ENCODE assay signal across 23 mouse cellular contexts in the genomic region with DNA sequence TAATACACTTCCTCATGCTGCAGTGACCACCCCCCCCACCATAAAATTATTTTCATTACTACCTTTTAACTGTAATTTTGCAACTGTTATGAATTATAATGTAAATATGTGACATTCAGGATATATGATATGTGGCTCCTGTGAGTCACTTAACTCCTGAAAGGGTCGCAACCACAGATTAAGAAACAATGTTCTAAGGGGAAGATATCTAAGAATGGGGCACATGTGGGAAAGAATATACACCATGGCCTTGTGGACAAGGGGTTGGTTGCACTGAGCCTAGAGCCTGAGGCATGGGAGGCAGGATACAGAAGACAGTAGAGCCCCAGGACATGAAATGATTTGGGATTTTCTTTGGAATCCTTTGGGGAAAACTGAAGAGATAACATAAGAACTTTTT. TPM values are rescaled to one million over a fixed set of nuclear protein-coding genes. Genes with fewer than 3 reads are reported as not detected.
DNase-seq lines count a peak whose midpoint lies in the region; ATAC-seq and TF ChIP-seq lines count a peak whose summit lies in the region.
"Had no signal": no experiment of that assay in that cellular context is flagged by ENCODE, and none has a peak within 500 bp of the region (broad histone marks: within the 10 kb centered on the region; RNA-seq: fewer than 3 reads in every experiment).

No protein-coding gene starts in this region.

- H3K4me3 ChIP-seq in C2C12 (ENCODE audit: insufficient read depth, poor library complexity, severe bottlenecking) = no peak overlapping the region
- H3K4me3 ChIP-seq in forebrain, postnatal 0 days (ENCODE audit: low read depth, low read length) = no peak overlapping the region

- no peak overlapping the region for H3K27ac ChIP-seq in forebrain, postnatal 0 days (ENCODE audit: low read depth, low read length)

- H3K27me3 ChIP-seq in C2C12 (ENCODE audit: control insufficient read depth, insufficient read depth, insufficient read length) = no peaks in the 10 kb centered on the region
- no peaks in the 10 kb centered on the region for H3K27me3 ChIP-seq in forebrain, postnatal 0 days (ENCODE audit: insufficient read depth, low read length)
- H3K27me3 ChIP-seq: CH12.LX, Patski had no signal

- H3K9me3 ChIP-seq in forebrain, postnatal 0 days (ENCODE audit: low read length) = no peaks in the 10 kb centered on the region

- no peaks in the 10 kb centered on the region for H3K79me3 ChIP-seq in C2C12 (ENCODE audit: low read depth)

- peak; percentile 71 for DNase-seq in 3T3-L1 (ENCODE audit: low read depth, low spot score)
- DNase-seq in 416B (ENCODE audit: low read depth) = peak; percentile 80
- no peak for DNase-seq in adrenal gland, adult (ENCODE audit: inconsistent age in 2 of 2, low spot score in 1 of 2)
- no peak for DNase-seq in lung, postnatal 14 days
- no peak for DNase-seq in forebrain, postnatal 0 days
- DNase-seq in cerebellum, adult 18-20 months = no peak
- DNase-seq: adrenal gland, adult 2 months; adrenal gland, postnatal 25 days; B cell, adult 2 months; cerebellum, adult 11 months; cerebellum, adult 11-12 months; cerebellum, adult 2 months; cerebellum, adult 8-10 months; cerebellum, adult 9-10 months; cerebellum, adult 9-11 months had no signal

- H3K36me3 ChIP-seq in C2C12 (ENCODE audit: control insufficient read depth, insufficient read depth) = no peaks in the 10 kb centered on the region
- no peaks in the 10 kb centered on the region for H3K36me3 ChIP-seq in forebrain, postnatal 0 days (ENCODE audit: insufficient read depth)
- H3K36me3 ChIP-seq: G1E had no signal

- H3ac ChIP-seq in C2C12 (ENCODE audit: control insufficient read depth, insufficient read length, low read depth) = no peak overlapping the region

- H3K4me1 ChIP-seq in forebrain, postnatal 0 days (ENCODE audit: insufficient read depth) = no peaks in the 10 kb centered on the region

- no peak for TF ChIP-seq CTCF in C2C12 (IDR thresholded peaks at IDR 0.05; ENCODE audit: control insufficient read depth, insufficient read depth, insufficient read length)
- no peak for TF ChIP-seq CTCF in forebrain, postnatal 0 days (IDR thresholded peaks at IDR 0.05; ENCODE audit: low read depth)

- peak; percentile 24 for ATAC-seq in granulocyte monocyte progenitor cell, adult 5-6 weeks (replicated peaks; ENCODE audit: poor library complexity, severe bottlenecking)
- ATAC-seq in forebrain, postnatal 0 days = no peak
- ATAC-seq: activated CD4-positive, CD25-positive, alpha-beta regulatory T cell, adult 4 months; CD4-positive, CD25-positive, alpha-beta regulatory T cell, adult 4 months had no signal

- no peaks in the 10 kb centered on the region for H3K79me2 ChIP-seq in C2C12 (ENCODE audit: control insufficient read depth, insufficient read depth)

- WGBS in forebrain, postnatal 0 days = 92% methylated on average over 1 of the region's 1 CpGs

- no peak overlapping the region for H3K9ac ChIP-seq in forebrain, postnatal 0 days

- H3K4me2 ChIP-seq in forebrain, postnatal 0 days (ENCODE audit: low read depth) = no peak overlapping the region

TF ChIP-seq in C2C12, 6 proteins besides CTCF, POLR2A, EP300 and RAD21:
- TF ChIP-seq MYOD1 (IDR thresholded peaks at IDR 0.05; ENCODE audit: control insufficient read depth, insufficient read length, low read depth) (no peak), CEBPB (IDR thresholded peaks at IDR 0.05; ENCODE audit: low read depth) (peak; percentile 34)
TF ChIP-seq in C2C12: peak in this region for 1.

RNA-seq across cellular contexts. Expression of gene Cd93, which starts 2.3 kb away (rescaled TPM):
- polyA plus RNA-seq in C2C12 (2012; fragmentation: generic; extraction: Trizol) = 0.07 TPM
- total RNA-seq in granulocyte monocyte progenitor cell, adult 5-6 weeks (2014; fragmentation: Nextera tagmentation) = 148 and 150 TPM in 2 replicates
- total RNA-seq in granulocyte monocyte progenitor cell, adult 5-6 weeks (2017) = 145 TPM in 2 replicates
- 15.2 and 22.4 TPM in 2 replicates for total RNA-seq in forebrain, postnatal 0 days (2014; rRNA removed)
- 4.0 and 4.5 TPM in 2 replicates for polyA plus RNA-seq in forebrain, postnatal 0 days (2015; fragmentation: Nextera tagmentation; extraction: Ambion mirVana)
- total RNA-seq: MEL had no signal

RNA-seq across cellular contexts. Expression of gene Thbd, which starts 37.6 kb away (rescaled TPM):
- polyA plus RNA-seq in C2C12 (2012; fragmentation: generic; extraction: Trizol) = 4.2 TPM
- total RNA-seq in granulocyte monocyte progenitor cell, adult 5-6 weeks (2014; fragmentation: Nextera tagmentation) = 9.7 and 14.6 TPM in 2 replicates
- total RNA-seq in granulocyte monocyte progenitor cell, adult 5-6 weeks (2017) = 11.8 and 13.0 TPM in 2 replicates
- total RNA-seq in forebrain, postnatal 0 days (2014; rRNA removed) = 16.2 and 24.2 TPM in 2 replicates
- polyA plus RNA-seq in forebrain, postnatal 0 days (2015; fragmentation: Nextera tagmentation; extraction: Ambion mirVana) = 9.6 and 11.1 TPM in 2 replicates
- total RNA-seq: CH12.LX, G1E, MEL had no signal
- polyA plus RNA-seq: G1E, Patski had no signal

RNA-seq across cellular contexts. Expression of gene Sstr4, which starts 50.5 kb away (rescaled TPM):
- not detected for polyA plus RNA-seq in C2C12 (2012; fragmentation: generic; extraction: Trizol)
- not detected in 2 replicates for total RNA-seq in granulocyte monocyte progenitor cell, adult 5-6 weeks (2014; fragmentation: Nextera tagmentation)
- total RNA-seq in granulocyte monocyte progenitor cell, adult 5-6 weeks (2017) = not detected in 2 replicates
- 10.7 and 12.1 TPM in 2 replicates for total RNA-seq in forebrain, postnatal 0 days (2014; rRNA removed)
- 1.9 and 2.8 TPM in 2 replicates for polyA plus RNA-seq in forebrain, postnatal 0 days (2015; fragmentation: Nextera tagmentation; extraction: Ambion mirVana)
- total RNA-seq: adrenal gland, postnatal 25 days; CH12.LX; G1E; MEL had no signal
- polyA plus RNA-seq: activated CD4-positive, CD25-positive, alpha-beta regulatory T cell, adult 4 months; CD4-positive, CD25-positive, alpha-beta regulatory T cell, adult 4 months; G1E; Patski had no signal

Comparison
In these comparisons a context has a peak if more than half of its experiments do, and no peak if none do; other contexts are left out.
1. DNase-seq: peak in 3T3-L1 (single experiment) and 416B (single experiment); none in adrenal gland, adult (0 of 2), lung, postnatal 14 days (single experiment), forebrain, postnatal 0 days (single experiment) and cerebellum, adult 18-20 months (0 of 2).
2. RNA of gene Sstr4, which starts 50.5 kb away (total RNA-seq): 10.7 to 12.1 TPM in forebrain, postnatal 0 days; not detected in granulocyte monocyte progenitor cell, adult 5-6 weeks; every median in the first group is over 10 times any median in the second.